Mouse (Mus musculus) thymus, adult 2 months (tissue): Measurements from ENCODE around the gene Prkce. TPM values are rescaled to one million over a fixed set of nuclear protein-coding genes. Genes with fewer than 3 reads are reported as not detected.

ENCODE experiments used
- DNase-seq: peaks from one replicate; pipeline ENCODE4 v3.0.0; 2021
- H3K27ac ChIP-seq: fragments of 200-500 bp; 2 replicates; pipeline ENCODE4 v1.5.1; 2012; ENCODE audit warnings: low read length, control low read depth; ENCODE audit not compliant: control insufficient read depth, insufficient read depth
- H3K27me3 ChIP-seq: fragments of 200-500 bp; 2 replicates; pipeline ENCODE4 v1.6.1; 2012; ENCODE audit warnings: mild to moderate bottlenecking, low read length, moderate library complexity, mixed read lengths; ENCODE audit not compliant: control insufficient read depth, insufficient read depth
- H3K36me3 ChIP-seq: fragments of 200-500 bp; 2 replicates; pipeline ENCODE4 v1.6.1; 2012; ENCODE audit warnings: mild to moderate bottlenecking, low read length, moderate library complexity; ENCODE audit not compliant: control insufficient read depth, insufficient read depth
- H3K4me1 ChIP-seq: fragments of 200-500 bp; replicated peaks from 2 replicates; pipeline ENCODE4 v1.6.1; 2012; ENCODE audit warnings: low read length; ENCODE audit not compliant: control insufficient read depth, insufficient read depth
- H3K4me3 ChIP-seq: fragments of 200-500 bp; 2 replicates; pipeline ENCODE4 v1.5.1; 2012; ENCODE audit warnings: mild to moderate bottlenecking, low read length, control low read depth, moderate library complexity; ENCODE audit not compliant: control insufficient read depth, insufficient read depth
- CTCF ChIP-seq: fragments of 200-500 bp; IDR thresholded peaks from 2 replicates; pipeline ENCODE4 v1.5.1; 2012; ENCODE audit warnings: mild to moderate bottlenecking, control low read depth, low read length, moderate library complexity, borderline replicate concordance; ENCODE audit not compliant: control insufficient read depth, poor library complexity, insufficient read depth; ENCODE audit errors: extremely low read depth
- POLR2A ChIP-seq: fragments of 200-500 bp; IDR thresholded peaks from 2 replicates; pipeline ENCODE4 v1.6.1; 2012; ENCODE audit warnings: mild to moderate bottlenecking, low read length, control low read depth, moderate library complexity; ENCODE audit not compliant: control insufficient read depth, poor library complexity, insufficient read depth; ENCODE audit errors: extremely low read depth
- WGBS: fragments of 180-500 bp; shearing (Covaris S2); methylation state at CpG from one replicate; pipeline ENCODE4 v1.1.7; 2018; 5-methylcytosine and 5-hydroxymethylcytosine counted together
- polyA plus RNA-seq: library from polyadenylated mRNA; depleted of rRNA; stranded (reverse); fragments of >200 nt; gene quantifications from 2 replicates; pipeline ENCODE4 v1.2.3, GENCODE M21; 2012

Prkce gene
- polyA plus RNA-seq, 1 experiment: 1.6 TPM

- Histone ChIP-seq H3K36me3 (no peaks in the 10 kb centered on the region), H3K4me1 (no peaks in the 10 kb centered on the region), H3K27me3 (no peaks in the 10 kb centered on the region), H3K27ac (no peak overlapping the region), H3K4me3 (no peak overlapping the region)
- TF ChIP-seq CTCF: no peak
- no peak for TF ChIP-seq POLR2A
- WGBS: 83% methylated on average over 8 of the region's 8 CpGs
- no peak for DNase-seq
These were observed 442.8 kb downstream of the Prkce start for GRCm38 (mm10) chr17:86610271-86610969.

- TF ChIP-seq CTCF: no peak
- no peak for TF ChIP-seq POLR2A
- Histone ChIP-seq H3K4me3 (no peak overlapping the region), H3K27me3 (no peaks in the 10 kb centered on the region), H3K36me3 (no peaks in the 10 kb centered on the region), H3K4me1 (no peaks in the 10 kb centered on the region), H3K27ac (no peak overlapping the region)
- WGBS: 94% methylated on average over 5 of the region's 5 CpGs
- DNase-seq: no peak
These were observed 444.2 kb downstream of the Prkce start for GRCm38 (mm10) chr17:86611772-86612171.

GRCm38 (mm10) chr17:86615592-86616291 lies 448.2 kb downstream of the Prkce start:
- no peak overlapping the region for H3K4me3 ChIP-seq
- H3K27me3 ChIP-seq: no peaks in the 10 kb centered on the region
- no peak overlapping the region for H3K27ac ChIP-seq
- no peak for DNase-seq
- H3K36me3 ChIP-seq: no peaks in the 10 kb centered on the region
- no peak for TF ChIP-seq CTCF
- TF ChIP-seq POLR2A: no peak
- H3K4me1 ChIP-seq: no peaks in the 10 kb centered on the region
- 94% methylated on average over 13 of the region's 13 CpGs for WGBS

GRCm38 (mm10) chr17:86617570-86618237 lies 450.1 kb downstream of the Prkce start:
- no peak for DNase-seq

GRCm38 (mm10) chr17:86618431-86618861 lies 450.9 kb downstream of the Prkce start:
- WGBS: 87% methylated on average over 4 of the region's 4 CpGs
- no peaks in the 10 kb centered on the region for H3K36me3 ChIP-seq
- no peak for DNase-seq
- H3K4me3 ChIP-seq: no peak overlapping the region
- no peaks in the 10 kb centered on the region for H3K4me1 ChIP-seq
- no peaks in the 10 kb centered on the region for H3K27me3 ChIP-seq
- TF ChIP-seq CTCF (no peak), POLR2A (no peak)
- no peak overlapping the region for H3K27ac ChIP-seq

More at GRCm38 (mm10) chr17:86617570-86618237, 450.1 kb downstream of the Prkce start:
- Histone ChIP-seq H3K27me3 (no peaks in the 10 kb centered on the region), H3K4me3 (no peak overlapping the region), H3K36me3 (no peaks in the 10 kb centered on the region), H3K27ac (no peak overlapping the region), H3K4me1 (no peaks in the 10 kb centered on the region)
- no peak for TF ChIP-seq CTCF
- no peak for TF ChIP-seq POLR2A
- 92% methylated on average over 3 of the region's 3 CpGs for whole genome bisulfite sequencing

- no peaks in the 10 kb centered on the region for H3K27me3 ChIP-seq
- no peaks in the 10 kb centered on the region for H3K4me1 ChIP-seq
- WGBS: 99% methylated on average over 3 of the region's 3 CpGs
- TF ChIP-seq CTCF (no peak), POLR2A (no peak)
- H3K27ac ChIP-seq: no peak overlapping the region
- DNase-seq: no peak
- no peak overlapping the region for H3K4me3 ChIP-seq
- H3K36me3 ChIP-seq: no peaks in the 10 kb centered on the region
These were observed 455.3 kb downstream of the Prkce start for GRCm38 (mm10) chr17:86622862-86623261.
